Mouse (Mus musculus) testis, postnatal 14 days (tissue): Measurements from ENCODE around the gene Dach2.
"Not testable (repeated sequence)": the region's sequence is repeated elsewhere in the genome, so short reads cannot be mapped to it uniquely, and the experiment has no call there.

ENCODE experiments used
- DNase-seq: peaks from one replicate; pipeline ENCODE4 v3.0.0; 2021; ENCODE audit warnings: low spot score

The Dach2 gene

GRCm38 (mm10) chrX:113297404-113297803, at the start of gene Dach2:
TSS of gene Dach2 (plus strand) at chrX:113297510.
- DNase-seq = no peak

- not testable (repeated sequence) for DNase-seq
Measured at GRCm38 (mm10) chrX:113252427-113252826, 44.9 kb upstream of the Dach2 start.

- peak; percentile 56 for DNase-seq
Measured at GRCm38 (mm10) chrX:113298031-113298430, 721 bp downstream of the Dach2 start.

GRCm38 (mm10) chrX:113298468-113298867, 1.2 kb downstream of the Dach2 start:
- DNase-seq = no peak

GRCm38 (mm10) chrX:113304323-113304722, 7.0 kb downstream of the Dach2 start:
- no peak for DNase-seq

GRCm38 (mm10) chrX:113338143-113338542, 40.8 kb downstream of the Dach2 start:
- DNase-seq = no peak

GRCm38 (mm10) chrX:113394417-113394816, 97.1 kb downstream of the Dach2 start:
- no peak for DNase-seq

GRCm38 (mm10) chrX:113408756-113409155, 111.4 kb downstream of the Dach2 start:
- no peak for DNase-seq

GRCm38 (mm10) chrX:113421517-113422187, 124.3 kb downstream of the Dach2 start:
- DNase-seq = no peak

- no peak for DNase-seq
Measured at GRCm38 (mm10) chrX:113482131-113482530, 184.8 kb downstream of the Dach2 start.

GRCm38 (mm10) chrX:113545106-113545505, 247.8 kb downstream of the Dach2 start:
- DNase-seq = no peak

- no peak for DNase-seq
Measured at GRCm38 (mm10) chrX:113563897-113564296, 266.6 kb downstream of the Dach2 start.

GRCm38 (mm10) chrX:113666069-113666468, 368.8 kb downstream of the Dach2 start:
- no peak for DNase-seq

GRCm38 (mm10) chrX:113687163-113687562, 389.9 kb downstream of the Dach2 start:
- no peak for DNase-seq

- no peak for DNase-seq
Measured at GRCm38 (mm10) chrX:113712363-113712762, 415.1 kb downstream of the Dach2 start.

- DNase-seq = no peak
Measured at GRCm38 (mm10) chrX:113724124-113724523, 426.8 kb downstream of the Dach2 start.

- no peak for DNase-seq
Measured at GRCm38 (mm10) chrX:113747122-113747521, 449.8 kb downstream of the Dach2 start.

- no peak for DNase-seq
Measured at GRCm38 (mm10) chrX:113792264-113792663, 495.0 kb downstream of the Dach2 start.

- DNase-seq = no peak
Measured at GRCm38 (mm10) chrX:113810369-113810768, 513.1 kb downstream of the Dach2 start.

- DNase-seq = no peak
Measured at GRCm38 (mm10) chrX:113826810-113827209, 529.5 kb downstream of the Dach2 start.

GRCm38 (mm10) chrX:113833062-113833461, 535.8 kb downstream of the Dach2 start:
- DNase-seq = no peak

- no peak for DNase-seq
Measured at GRCm38 (mm10) chrX:113867835-113868495, 570.7 kb downstream of the Dach2 start.
